Mouse (Mus musculus): Measurements from ENCODE around the gene Cmtm5.

DNA sequence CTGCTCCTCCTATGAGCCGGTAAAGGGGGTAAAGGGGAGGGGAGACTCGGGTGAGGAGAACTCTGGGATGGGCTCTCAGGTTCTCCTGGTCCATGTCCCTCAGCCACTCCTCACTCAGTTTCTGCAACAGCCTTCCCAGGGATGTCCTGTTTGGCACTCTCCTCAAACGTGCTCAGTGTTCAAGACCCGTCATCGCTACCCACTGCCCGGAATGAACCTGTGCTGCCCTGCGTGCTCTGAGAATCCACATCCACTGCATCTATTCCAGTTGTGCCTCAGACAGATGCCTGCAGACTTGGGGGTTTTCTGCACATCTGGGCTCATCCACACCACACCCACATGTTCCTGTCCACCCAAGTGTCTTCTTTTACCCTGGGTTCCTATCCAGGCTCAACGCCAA is 6.4 kb downstream of the Cmtm5 start:
- TF ChIP-seq CTCF (conservative IDR thresholded peaks at IDR 0.05 in 1 of 2, IDR thresholded peaks at IDR 0.05 in 1 of 2; ENCODE audit: low read depth in 2 of 2, low read length in 2 of 2): no peak
- no peak for TF ChIP-seq E2F4 (IDR thresholded peaks at IDR 0.05; ENCODE audit: insufficient replicate concordance, low read depth, low read length)
- TF ChIP-seq JUND (conservative IDR thresholded peaks at IDR 0.05; ENCODE audit: low read depth, low read length): no peak
- TF ChIP-seq MEF2A (IDR thresholded peaks at IDR 0.05; ENCODE audit: borderline replicate concordance, low read depth, low read length): no peak
- TF ChIP-seq ZNF384 (IDR thresholded peaks at IDR 0.05; ENCODE audit: low read depth, low read length): no peak
- no peak for TF ChIP-seq SMC3 (IDR thresholded peaks at IDR 0.05; ENCODE audit: low read depth, low read length)
